Mouse (Mus musculus) heart, adult 2 months (tissue): Measurements from ENCODE around the gene Cdhr1.

Experiments
- CTCF ChIP-seq: fragments of 200-600 bp; IDR thresholded peaks from 2 replicates; pipeline ENCODE4 v1.8.1; 2022; ENCODE audit warnings: antibody characterized with exemption, mild to moderate bottlenecking, moderate library complexity
- POLR2A ChIP-seq: fragments of 200-500 bp; IDR thresholded peaks from 2 replicates; pipeline ENCODE4 v1.6.1; 2011; ENCODE audit warnings: mild to moderate bottlenecking, low read depth, low read length, control low read depth; ENCODE audit not compliant: insufficient read depth

DNA sequence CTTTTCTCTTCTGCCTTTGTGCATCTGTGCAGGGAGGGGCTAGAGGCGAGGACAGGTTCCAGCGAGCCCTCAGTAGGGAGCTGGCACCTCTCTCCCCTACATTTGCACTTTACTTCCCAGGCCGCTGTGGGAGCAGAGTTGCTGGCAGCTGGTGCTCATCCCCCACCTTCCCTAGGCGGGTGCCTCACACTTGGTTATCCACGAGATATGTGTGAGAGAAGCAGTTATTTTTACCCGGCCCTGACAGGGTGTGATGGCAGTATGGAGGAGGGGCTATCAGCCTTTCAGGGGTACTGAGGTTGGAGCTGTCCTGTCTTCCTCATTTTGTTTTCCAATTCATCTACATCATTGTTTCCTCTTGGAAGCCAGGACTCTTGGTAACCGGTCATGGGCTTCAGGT lies 7.7 kb upstream of the Cdhr1 start:
- TF ChIP-seq CTCF (no peak), POLR2A (no peak)
